Mouse (Mus musculus) lung, adult 2 months (tissue): ENCODE data around the gene Gm6583.

Experiments
- CTCF ChIP-seq: fragments of 200-500 bp; IDR thresholded peaks from 2 replicates; pipeline ENCODE4 v1.5.1; 2011; ENCODE audit warnings: mild to moderate bottlenecking, low read length, control low read depth; ENCODE audit not compliant: insufficient read depth
- POLR2A ChIP-seq: fragments of 200-500 bp; IDR thresholded peaks from 2 replicates; pipeline ENCODE4 v1.6.1; 2011; ENCODE audit warnings: low read depth, mild to moderate bottlenecking, control low read depth, low read length, borderline replicate concordance; ENCODE audit errors: extremely low read depth

DNA sequence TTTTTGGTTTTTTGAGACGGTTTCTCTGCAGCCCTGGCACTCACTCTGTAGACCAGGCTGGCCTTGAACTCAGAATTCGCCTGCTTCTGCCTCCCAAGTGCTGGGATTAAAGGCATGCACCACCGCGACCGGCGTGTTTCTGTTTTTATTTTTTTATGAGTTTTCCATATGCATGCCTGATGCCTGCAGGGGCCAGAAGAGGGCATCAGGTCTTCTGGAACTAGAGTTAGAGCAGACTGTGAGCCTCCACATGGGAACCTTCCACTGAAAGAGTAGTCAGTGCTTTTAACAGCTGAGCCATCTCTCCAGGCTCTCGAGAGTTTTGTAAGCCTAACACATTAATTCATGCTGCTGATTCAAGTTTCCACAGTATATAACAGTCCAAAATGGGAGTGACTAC is 16.6 kb downstream of the Gm6583 start:
- TF ChIP-seq POLR2A (no peak), CTCF (no peak)
